Mouse (Mus musculus) ovary, postnatal 10 days (tissue): ENCODE data around the gene Spz1.

Experiments used
- DNase-seq: peaks from one replicate; pipeline ENCODE4 v3.0.0; 2022; ENCODE audit warnings: low spot score

Gene Spz1

DNA sequence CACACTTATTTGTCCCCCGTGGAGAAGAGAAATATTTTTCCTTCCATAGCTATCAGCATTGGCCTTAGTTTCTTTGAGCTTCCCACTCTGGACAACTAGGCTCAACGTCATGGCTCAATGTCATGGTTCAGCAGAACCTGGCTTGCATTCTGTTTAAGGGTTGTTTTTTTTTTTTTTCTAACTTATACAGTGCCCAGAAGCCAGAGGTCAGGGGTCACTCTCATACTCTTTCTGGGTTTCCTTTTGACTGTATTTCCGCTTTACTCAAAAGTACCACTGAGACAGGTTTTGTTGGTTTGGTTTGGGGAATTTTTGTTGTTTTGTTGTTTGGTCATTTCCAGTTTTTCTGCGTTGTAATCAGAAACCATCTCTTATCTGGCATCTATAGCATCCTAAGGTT is 2.2 kb upstream of the Spz1 start:
- no peak for DNase-seq

GRCm38 (mm10) chr13:92576688-92577087 is 716 bp upstream of the Spz1 start:
- DNase-seq = no peak

- no peak for DNase-seq
These were observed 16.5 kb downstream of the Spz1 start for GRCm38 (mm10) chr13:92559429-92559828.

DNA sequence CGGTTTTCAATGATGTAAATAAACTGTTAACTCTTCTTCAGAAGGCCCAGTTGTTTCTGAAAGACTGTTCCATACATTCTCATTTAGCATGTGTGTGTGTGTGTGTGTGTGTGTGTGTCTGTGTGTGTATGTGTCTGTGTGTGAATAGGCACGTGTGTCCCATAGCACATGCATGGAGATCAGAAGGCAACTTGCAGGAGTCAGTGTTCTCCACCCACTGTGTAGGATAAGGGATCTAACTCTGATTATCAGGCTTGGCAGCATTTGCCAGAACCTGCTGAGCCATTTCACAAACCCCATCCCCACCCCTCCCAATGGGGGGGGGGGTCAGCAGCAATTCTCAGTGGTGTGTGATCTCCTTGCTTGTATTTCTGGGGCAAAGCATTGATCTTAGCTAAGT is 18.7 kb downstream of the Spz1 start:
- DNase-seq = no peak

DNA sequence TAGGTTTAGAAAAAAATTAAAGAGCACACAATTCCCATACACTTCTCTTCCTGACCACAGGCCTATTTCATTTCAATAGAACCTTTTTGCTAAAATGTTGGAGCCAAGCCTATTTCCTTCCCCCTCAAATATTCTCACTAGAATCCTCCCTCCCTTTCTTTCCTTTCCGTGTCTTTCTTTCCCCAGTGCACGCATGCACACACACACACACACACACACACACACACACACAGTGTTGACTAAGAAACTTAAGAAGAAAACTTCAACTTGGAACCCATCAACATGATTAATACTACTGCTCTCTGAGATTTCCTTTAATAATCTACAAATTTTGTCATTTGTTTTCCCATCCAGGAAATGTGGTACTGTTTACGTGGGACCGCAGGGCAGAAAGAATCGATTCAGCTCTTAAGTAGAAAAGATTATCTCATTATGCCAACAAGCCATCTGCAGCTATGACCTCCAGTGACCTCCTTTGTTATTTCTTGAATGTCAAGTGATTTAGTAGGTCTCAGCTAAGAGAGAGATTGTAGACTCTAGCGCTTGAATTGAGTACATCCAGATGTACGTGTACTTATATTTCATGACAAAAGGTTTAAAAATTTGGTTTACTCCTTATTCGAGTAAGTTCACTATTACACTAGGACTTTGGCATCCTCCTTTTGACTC is 19.4 kb downstream of the Spz1 start:
- DNase-seq = no peak

- DNase-seq = no peak
These were observed 28.9 kb downstream of the Spz1 start for GRCm38 (mm10) chr13:92547093-92547492.

DNA sequence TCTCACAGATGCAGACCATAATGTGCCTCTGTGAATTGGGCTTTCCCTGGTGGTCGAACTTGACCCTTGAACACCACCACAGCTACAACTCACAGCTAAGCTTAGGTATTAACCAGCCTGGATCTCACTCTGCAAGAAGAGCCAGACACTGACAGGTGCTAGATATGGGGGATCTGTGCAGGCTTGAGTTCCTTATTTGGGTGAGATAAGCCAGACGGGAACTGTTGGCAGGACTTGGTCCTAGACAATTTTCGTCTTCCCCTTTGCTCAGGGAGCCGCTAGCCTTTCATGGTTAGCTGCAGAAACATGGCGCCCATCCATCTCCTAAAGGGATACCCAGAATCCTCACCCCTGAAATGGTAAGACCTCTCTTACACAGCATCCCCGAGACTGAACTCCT is 35.0 kb downstream of the Spz1 start:
- no peak for DNase-seq

DNA sequence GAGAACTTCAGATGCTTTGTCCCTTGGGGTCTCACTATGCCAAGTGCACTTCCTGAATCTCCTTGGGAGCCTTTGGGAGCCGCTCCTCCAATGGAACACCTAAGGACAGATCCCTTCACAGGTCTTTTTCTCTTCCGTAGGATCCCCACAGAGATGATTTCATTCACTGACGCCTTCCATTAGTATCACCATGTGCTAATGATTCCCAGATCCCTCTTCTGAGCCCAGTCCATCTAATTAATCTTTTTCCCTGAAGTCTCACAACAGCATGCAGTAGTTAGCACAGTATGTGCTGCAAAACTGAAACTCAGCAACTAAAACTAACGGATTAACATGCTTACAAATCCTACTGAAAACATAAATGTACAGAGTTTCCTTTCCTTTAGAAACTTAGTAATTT is 36.8 kb downstream of the Spz1 start:
- no peak for DNase-seq

DNA sequence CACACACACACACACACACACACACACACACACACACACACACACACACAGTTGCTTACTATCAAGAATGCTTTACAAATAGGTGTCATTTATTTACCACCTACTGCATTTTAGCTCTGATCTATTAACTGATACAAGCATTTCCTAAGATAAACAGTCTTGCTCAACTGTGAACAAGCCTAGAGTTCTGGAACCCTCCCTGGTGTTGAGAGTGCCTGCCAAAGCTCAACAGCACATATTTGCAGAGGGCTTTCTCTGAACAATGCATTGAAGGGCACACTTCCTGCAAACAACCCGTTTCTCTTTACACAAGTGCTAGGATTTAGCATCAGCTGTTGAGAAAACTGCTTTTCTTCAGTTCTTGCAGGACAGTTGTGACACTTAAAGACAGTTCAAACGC is 42.2 kb downstream of the Spz1 start:
- DNase-seq = no peak

DNA sequence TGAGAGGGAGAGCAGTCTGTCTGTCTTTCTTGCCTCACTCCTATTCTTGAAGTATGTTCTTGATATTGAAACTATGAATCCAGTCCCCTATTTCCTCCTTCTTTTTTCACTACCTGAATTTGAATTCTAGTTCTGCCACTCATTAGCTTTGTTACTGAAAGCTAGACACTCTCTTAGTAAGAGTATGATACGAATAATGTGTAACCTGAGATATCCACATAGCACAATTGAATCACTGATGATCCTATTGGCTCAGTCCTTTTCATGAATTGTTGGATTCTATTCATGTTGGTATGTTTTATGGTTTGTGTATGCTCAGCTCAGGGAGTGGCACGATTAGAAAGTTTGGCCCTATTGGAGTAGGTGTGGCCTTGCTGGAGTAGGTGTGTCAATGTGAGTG is 43.8 kb downstream of the Spz1 start:
- no peak for DNase-seq

- no peak for DNase-seq
These were observed 44.7 kb downstream of the Spz1 start for GRCm38 (mm10) chr13:92531237-92531636.

DNA sequence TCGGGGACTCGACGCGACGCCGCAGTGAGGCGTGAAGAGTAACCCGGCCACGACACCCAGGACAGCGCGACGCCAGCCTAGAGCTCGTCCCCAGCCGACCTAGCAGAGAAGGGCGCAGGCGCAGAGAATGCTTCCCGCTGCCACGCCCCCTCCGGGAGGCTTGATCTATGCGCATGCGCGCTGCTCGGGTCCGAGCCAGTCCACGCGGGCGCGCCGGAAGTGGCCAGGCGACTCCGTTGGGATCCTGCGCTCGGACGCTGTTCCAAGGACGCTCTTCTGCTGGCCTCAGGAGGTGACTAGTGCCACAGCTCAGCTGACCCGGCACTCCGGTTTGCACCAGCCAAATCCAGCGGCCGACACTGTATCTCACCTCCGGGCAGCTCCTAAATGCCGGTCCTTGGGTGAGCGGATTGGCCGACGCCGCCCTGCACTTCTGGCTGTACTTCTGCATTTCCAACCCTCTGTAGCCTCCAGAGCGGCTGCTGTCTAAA is 45.2 kb downstream of the Spz1 start, which contains the start of gene Zfyve16:
Gene Zfyve16, minus strand, starts transcription at position 148 of the 491 bp plus-strand sequence.
- peak; percentile 98 for DNase-seq

GRCm38 (mm10) chr13:92529828-92530720 is 45.9 kb downstream of the Spz1 start:
- no peak for DNase-seq
